Mouse (Mus musculus): Measurements from ENCODE around the gene Slc1a3. TPM values are rescaled to one million over a fixed set of nuclear protein-coding genes. Genes with fewer than 3 reads are reported as not detected.

Slc1a3 gene
- polyA plus RNA-seq (2015; fragmentation: Nextera tagmentation; extraction: Ambion mirVana): 5.2 and 14.8 TPM in 2 replicates

GRCm38 (mm10) chr15:8710146-8711006 is at the start of gene Slc1a3:
TSS of gene Slc1a3 (minus strand) at chr15:8710764.

Other genes starting within 250 kb of the Slc1a3 start
- not detected in 2 replicates for gene Gm2310, start 190.8 kb downstream of the Slc1a3 start, polyA plus RNA-seq (2015; fragmentation: Nextera tagmentation; extraction: Ambion mirVana)